Mouse (Mus musculus) spleen, postnatal 14 days (tissue): ENCODE data around the gene Zfp791.
"Not testable (repeated sequence)": the region's sequence is repeated elsewhere in the genome, so short reads cannot be mapped to it uniquely, and the experiment has no call there.

Experiments used
- DNase-seq, 2 experiments: peaks; one replicate each; pipeline ENCODE4 v3.0.0; 2021 to 2022; ENCODE audit warnings: low spot score in 2 of 2

Zfp791 gene

DNA sequence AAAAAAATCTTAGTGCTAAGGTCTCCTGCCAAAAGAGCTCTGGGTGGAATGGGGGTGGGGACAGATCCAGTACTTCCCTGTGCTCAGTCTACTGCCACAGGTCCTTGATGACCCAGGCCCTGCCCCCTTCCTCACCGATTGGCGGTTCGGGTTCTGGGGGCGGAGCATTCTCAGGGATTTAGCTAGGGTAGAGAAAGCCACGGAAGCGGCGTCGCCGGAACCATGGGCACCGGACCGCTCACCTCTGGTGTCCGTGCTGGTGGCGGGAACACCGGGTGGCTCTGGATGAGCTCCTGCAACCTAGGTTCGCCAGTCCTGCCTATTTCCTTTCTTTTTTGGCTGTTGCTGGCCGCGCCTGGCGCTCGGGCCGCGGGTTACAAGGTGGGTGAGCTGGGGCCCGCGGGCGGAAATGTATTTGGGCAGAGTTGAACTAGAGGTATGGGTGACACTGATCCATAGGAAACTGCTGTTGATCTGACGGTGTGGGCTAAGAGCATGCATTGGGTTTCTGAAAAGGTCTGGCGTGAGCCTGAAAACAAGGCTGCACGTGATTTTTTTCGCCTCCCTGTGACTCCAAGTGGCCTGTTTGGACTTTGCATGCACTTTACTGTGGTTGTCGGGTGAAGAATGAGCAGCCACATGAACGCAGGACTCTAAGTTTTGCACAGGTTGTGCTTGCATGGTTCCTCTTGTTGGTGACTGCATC lies 39.6 kb downstream of the Zfp791 start, which contains the start of gene Man2b1:
TSS of gene Man2b1 (plus strand) at position 163 of the 706 bp plus-strand sequence.
- DNase-seq, result peak; percentile 72 to 76

DNA sequence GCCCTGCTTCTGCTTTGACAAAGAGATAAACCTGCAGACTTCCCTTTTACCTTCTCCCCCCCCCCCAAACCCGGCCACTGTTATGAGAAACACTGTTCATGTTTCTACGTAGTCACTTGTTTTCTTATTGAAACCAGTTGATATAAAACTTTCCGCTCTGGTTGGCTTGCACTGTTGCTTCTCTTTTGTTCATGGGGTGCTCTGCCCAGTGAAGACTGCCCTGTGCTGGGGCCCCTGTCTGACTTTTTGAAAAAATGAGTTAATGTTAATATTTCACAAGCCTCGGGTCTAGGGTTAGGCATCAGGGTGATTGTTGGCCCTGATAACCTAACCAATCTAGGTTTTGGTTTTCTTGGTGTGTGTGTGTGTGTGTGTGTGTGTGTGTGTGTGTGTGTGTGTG lies 40.7 kb downstream of the Zfp791 start:
- DNase-seq, result not testable (repeated sequence)

DNA sequence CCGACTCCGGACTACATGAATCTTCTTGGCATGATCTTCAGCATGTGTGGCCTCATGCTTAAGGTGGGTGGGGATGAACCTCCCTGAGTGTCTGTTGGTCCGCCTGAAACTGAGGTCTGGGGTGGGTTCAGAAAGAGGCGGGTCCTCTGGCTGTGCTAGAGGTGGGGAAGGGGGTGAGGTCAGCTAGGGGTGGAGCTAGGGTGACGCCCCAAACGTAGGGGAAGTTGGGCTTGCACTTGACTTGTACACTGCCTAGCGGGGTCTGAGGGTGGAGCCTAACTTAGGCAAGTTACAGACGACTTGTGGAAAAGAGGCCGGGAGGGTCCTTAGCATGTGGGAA lies 41.7 kb downstream of the Zfp791 start, which contains the start of gene Wdr83:
TSS of gene Wdr83 (minus strand) at position 91 of the 340 bp plus-strand sequence.
- peak; percentile 39 to 58 for DNase-seq

DNA sequence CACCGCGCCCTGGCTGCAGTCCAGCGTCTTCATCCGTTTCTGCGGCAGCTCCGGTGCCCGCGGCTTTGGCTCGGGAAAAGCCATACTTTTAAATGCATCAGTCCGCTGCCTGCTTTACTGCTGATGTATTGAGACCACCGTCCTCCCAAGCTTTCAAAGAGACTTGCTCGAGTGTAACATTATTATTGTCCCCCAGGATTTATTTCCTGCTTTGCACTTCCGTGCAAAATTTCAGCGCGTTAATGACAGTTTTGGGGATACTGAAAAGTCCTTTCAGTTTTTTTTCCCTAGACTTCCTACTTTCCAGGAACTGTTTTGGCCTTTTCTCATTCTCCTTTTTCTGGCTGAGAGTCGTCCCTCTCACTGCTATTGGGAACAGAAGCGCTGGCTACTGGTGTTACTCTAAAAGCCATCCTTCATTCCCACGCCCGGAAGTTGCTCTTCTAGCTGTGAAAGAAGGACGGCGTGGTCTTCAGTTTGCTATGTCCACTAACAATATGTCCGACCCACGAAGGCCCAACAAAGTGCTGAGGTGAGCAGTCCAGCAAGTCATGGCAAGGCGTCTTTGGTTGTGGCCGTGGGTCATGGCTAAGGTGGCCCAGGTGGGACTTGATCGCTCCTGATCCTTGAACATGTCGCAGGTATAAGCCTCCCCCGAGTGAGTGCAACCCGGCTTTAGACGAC lies 42.2 kb downstream of the Zfp791 start, which contains the start of gene Wdr83os:
TSS of gene Wdr83os (plus strand) at position 209 of the 684 bp plus-strand sequence.
- peak in 1 of 2 experiments; percentile 54 for DNase-seq

DNA sequence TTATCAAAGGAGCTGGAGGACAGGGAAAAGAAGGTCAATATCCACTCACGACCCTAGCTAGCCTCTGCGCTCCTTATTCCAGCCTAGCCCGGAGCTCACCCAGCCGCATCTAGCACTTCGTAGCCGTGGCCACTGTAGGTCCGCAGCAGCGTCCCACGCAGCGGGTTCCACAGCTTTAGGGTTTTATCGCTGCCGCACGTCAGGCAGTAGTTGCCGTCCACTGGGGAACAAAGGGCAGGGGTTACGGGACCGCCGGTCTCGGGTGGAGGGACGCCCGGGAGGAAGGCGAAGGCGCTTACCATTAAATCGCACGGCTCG lies 42.7 kb downstream of the Zfp791 start:
- no peak for DNase-seq

DNA sequence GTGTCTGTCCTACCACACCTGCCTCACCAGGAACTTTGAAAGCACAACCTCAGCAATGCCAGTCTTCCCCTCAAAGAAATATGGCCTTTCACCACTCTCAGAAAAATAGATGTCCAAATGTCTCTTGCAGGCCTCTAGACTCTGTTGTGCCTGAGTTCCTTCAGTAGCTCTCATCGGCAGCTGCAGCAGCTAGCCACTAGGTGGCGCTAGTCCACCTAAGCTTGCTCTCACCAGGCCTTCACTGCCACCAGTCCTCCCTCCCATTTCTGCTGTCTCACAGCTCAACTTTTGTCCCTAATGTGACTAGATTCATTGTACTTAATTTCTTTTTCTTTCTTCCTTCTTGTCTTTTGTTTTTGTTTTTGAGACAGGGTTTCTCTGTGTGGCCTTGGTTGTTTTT lies 45.9 kb downstream of the Zfp791 start:
- peak; percentile 57 to 74 for DNase-seq

DNA sequence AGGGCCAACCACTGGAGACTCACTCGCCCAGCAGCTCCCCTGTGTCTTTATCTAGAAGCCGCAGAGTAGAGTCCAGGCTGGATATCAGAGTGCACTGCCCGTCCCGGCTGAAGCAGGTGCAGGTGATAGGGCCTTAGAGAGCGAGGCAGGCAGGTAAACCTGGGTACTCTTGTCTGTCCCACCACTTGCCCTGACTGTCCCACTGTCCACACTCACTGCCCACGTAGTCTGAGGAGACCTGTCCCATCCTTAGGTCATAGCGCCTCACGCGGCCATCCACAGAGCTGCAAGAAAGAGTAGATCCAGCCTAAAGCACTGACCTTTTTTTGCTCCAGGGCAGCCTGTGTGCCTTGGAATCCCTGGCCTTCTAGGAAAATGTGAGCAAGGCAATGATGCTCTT lies 46.9 kb downstream of the Zfp791 start:
- peak; percentile 30 to 39 for DNase-seq

DNA sequence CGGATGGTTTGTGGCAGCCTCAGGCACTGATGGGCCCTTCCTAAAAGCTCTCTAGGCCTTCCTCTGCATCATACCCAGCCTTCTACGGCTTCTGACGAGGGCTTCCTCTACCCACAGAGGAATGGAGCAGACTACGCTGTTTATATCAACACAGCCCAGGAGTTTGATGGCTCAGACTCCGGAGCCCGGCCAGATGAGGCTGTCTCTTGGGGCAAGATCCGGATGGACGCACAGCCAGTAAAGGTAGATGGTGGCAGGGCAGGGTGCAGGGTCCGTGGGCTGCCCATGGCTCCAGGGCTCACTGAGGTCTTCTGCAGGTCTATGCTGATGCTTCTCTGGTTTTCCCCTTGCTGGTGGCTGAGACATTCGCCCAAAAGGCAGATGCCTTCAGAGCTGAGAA lies 48.3 kb downstream of the Zfp791 start:
- DNase-seq, result no peak

DNA sequence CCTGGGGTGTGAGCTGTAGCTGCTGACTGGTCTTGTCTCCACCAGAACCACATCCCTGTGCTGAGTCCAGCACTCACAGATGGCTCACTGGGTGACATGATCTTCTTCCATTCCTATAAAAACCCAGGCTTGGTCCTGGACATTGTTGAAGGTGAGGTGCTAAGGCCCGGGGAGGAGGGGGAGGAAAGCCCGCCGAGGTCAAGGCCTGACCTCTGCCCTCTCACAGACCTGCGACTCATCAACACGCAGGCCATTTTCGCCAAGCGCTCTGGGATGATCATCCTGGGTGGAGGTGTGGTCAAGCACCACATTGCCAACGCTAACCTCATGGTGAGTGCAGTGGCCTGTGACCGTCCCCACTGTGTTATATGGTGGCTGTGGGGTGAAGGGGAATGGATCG lies 48.7 kb downstream of the Zfp791 start:
- DNase-seq, result no peak

DNA sequence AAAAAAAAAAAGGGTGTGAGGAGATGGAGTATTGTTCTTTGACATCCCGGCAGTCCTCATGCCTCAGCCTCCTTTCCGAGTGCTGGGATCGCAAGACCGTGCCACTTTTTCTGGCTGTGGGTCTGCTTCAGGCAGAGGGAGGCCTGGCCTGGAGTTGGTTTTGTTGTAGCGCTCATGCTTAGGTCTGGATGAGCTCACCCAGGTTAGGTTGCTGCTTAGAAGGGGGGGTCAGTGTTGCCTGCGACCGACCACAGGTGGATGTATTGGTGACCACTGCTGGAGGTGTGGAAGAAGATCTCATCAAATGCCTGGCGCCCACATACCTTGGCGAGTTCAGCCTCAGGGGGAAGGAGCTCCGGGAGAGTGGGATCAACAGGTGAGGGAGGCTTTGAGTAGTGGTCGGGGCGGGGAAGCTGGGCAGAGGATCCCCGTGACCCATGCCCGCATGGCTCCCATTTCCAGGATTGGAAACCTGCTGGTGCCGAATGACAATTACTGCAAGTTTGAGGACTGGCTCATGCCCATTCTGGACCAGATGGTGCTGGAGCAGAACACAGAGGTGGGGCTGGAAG lies 49.8 kb downstream of the Zfp791 start:
- DNase-seq, result no peak

DNA sequence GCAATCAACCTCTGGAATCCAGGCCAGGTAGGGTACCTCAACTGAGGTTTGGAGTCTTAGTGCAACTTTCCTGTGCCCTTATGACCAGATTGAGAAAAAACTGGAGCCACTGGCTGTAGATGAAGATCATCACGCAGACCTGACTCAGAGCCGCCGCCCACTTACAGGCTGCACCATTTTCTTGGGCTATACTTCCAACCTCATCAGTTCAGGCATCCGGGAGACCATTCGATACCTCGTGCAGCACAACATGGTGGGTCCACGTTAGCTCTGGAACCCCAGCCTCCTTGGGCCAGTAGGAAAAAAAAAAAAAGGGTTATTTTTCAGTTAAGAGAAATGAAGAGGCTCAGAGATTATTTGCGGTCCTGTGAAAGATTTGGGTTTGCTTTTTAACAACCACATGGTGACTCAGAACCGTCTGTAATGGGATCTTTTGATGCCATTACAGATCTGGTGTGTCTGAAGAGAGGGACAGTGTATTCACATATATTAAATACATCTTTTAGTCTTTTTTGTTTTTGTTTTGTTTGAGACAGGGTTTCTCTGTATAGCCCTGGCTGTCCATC lies 50.4 kb downstream of the Zfp791 start:
- DNase-seq, result no peak

DNA sequence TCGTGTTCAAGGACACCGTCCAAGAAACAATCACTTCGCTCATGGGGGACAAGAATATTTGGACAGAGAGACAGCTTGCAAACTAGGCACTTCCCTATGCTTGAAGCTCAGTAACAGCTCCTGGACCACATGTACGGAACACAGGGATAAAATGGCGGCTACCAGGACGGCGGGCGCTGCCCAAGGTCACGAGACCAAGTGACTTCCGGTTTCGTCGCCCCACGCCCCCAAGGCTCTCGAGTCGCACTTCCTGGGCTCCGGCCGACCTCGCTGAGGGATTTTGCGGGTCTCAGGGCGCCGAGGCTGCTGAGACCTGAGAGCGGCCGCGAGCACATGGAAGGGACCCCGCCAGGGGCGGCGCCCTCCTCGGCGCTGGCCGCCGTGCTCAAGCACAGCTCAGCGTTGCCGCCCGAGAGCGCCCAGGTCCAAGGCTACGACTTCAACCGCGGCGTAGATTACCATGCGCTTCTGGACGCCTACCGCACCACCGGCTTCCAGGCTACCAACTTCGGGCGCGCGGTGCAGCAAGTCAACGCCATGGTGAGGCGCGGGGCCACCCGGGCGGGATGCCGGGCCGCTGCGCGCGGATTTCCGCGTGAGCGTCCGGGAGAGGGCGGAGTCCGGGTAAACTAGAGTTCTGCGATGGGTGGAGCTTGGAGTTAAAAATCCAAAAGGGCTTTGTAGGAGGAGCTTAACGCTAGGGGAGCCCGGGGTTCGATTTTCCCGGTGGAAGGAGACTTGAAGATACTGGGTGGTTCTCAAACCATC lies 51.2 kb downstream of the Zfp791 start, which contains the start of gene Dhps:
TSS of gene Dhps (plus strand) at position 244 of the 768 bp plus-strand sequence.
- peak; percentile 76 to 85 for DNase-seq

DNA sequence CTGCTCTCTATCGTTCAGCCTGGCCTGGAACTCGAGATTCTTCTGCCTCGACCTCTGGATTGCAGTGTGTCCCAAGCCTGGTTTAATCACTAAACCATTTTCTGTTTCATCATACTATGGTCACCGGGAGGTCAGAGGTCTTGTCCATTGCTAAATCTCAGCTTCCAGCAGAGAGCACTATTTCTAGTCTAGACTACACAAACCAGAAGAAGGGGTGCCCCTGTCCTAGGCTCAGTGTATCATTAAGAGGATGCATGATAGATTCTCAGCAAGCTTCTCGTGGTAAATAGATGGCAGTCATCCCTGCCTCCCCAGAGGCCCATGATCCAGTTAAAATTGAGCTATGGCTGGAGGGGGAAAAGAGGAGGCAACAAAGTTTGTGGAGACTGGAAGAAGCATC lies 51.9 kb downstream of the Zfp791 start:
- DNase-seq, result no peak

DNA sequence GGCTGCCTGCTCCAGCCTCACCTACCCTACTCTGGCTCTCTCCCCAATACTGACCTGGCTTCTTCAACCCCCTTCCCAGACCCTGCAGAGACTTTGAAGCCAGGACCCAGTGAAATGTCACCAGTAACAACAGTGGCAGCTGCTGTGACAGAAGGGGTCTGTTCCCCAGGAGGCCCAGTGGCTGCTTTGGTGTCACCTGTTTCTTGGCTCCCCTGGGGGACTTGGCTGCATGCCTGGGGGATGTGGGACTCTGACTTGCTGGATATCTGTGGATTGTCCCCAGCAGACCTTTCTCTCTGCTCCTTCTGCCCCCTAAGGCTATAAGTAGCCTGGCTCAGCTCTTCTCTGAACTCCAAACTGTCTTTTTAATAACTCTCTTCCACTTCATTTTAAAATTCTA lies 54.9 kb downstream of the Zfp791 start, which contains the start of gene Gm5741:
TSS of gene Gm5741 (minus strand) at position 1 of the 400 bp plus-strand sequence.
- no peak for DNase-seq

DNA sequence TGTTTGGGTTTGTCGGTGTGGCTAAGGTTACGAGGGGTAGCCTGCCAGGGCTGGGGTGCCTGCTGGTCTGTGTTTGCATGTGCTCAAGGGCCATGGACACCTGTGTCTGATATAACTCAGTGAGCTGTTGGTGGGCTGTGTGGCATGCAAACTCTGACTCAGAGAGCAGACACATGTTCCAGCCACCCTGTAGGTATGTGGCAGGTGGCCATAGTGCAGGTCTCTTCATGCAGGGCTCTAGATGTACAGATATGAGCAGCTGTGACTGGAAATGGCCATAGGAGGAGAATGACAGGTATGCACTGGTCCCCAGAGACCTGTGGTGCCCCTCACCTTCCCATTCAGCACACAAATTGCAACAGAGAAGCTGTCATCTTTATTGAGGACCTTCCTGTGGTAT lies 55.7 kb downstream of the Zfp791 start:
- DNase-seq, result no peak

DNA sequence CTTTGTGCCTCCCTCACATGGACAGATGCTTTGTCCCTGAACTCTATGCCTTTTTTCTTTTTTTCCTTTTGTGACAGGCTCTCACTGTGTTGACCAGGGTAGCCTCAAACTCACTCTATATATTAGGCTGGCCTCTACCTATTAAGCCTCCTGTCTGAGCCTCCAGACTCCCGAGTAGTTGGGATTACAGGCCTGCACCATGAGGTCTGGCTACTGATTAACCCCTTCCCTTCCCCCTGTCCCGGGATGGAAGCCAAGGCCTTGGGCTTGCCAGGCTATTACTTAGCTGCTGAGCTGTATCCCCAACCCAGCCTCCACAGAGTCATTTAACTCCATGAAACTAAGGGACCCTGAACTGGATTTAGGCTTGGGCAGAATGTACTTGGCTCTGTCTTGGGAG lies 57.7 kb downstream of the Zfp791 start:
- DNase-seq, result no peak

DNA sequence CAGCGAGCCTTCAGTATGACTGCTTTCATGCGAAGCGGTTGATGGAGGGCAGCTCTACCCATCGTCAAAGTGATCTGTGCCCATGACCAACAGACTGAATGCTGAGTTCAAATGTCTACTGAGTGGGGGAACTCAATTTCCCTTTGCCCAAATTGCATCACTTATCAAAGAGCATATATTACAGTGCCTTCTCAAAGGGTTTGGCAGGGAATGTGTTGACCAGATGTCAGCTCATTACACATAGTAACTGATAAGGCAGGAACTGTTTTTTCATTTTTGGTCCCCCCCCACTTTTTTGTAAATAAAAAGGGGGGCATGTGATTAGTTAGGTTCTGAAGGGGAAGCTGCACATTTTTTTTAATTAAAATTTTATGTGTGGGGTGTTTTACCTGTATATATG lies 60.3 kb downstream of the Zfp791 start:
- DNase-seq, result no peak

DNA sequence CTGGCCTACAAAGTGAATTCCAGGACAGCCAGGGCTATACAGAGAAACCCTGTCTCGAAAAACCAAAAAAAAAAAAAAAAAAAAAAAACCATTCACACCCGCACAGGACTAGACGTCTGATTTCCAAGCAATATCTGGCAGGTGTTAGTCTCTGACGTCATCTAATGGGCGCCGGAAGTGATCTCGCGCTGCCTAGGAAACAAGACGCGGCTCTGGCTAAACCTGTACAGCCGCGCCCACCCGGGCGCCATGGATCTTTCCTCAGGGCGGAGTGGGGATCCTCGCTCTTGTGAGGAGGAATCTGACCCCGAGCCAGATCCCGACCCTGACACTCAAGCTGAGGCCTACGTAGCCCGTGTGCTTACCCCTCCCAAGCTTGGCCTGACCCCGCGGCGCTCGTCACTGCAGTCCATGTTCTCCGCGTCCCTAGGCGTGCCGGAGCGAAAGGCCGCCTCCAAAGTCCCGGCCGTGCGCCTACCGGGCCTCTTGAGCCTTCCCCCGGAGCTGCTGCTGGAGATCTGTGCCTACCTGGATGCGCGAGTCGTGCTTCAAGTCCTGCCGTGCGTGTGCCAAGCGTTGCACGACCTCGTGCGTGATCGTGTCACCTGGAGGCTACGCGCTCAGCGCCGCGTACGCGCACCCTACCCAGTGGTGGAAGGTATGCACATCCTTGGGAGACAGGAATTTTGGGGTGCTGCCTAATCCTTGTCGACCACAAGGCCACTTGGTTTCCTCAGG lies 62.8 kb downstream of the Zfp791 start, which contains the start of gene Fbxw9:
TSS of gene Fbxw9 (plus strand) at position 177 of the 738 bp plus-strand sequence.
- DNase-seq, result peak; percentile 62 to 84
